Mouse (Mus musculus) forebrain, embryonic 11.5 days (tissue): ENCODE measurements around the gene Lgsn. TPM values are rescaled to one million over a fixed set of nuclear protein-coding genes. Genes with fewer than 3 reads are reported as not detected.

Experiments used
- ATAC-seq: fragments of 200-750 bp; cut with Nextera tagmentation; replicated peaks from 2 replicates; pipeline ENCODE4 v1.8.0; 2017; ENCODE audit warnings: moderate TSS enrichment; ENCODE audit not compliant: low FRiP score
- DNase-seq: peaks from one replicate; pipeline ENCODE4 v3.0.0-alpha.2; 2017; ENCODE audit warnings: low spot score
- H3K27ac ChIP-seq: fragments of 300-500 bp; sonication (generic); 2 replicates; pipeline ENCODE4 v1.5.1; 2014; ENCODE audit warnings: low read depth, low read length
- H3K27me3 ChIP-seq: fragments of 300-500 bp; sonication (generic); 2 replicates; pipeline ENCODE4 v1.6.1; 2014; ENCODE audit warnings: mild to moderate bottlenecking, low read length, mixed read lengths; ENCODE audit not compliant: control insufficient read depth, insufficient read depth
- H3K36me3 ChIP-seq: fragments of 300-500 bp; sonication (generic); 2 replicates; pipeline ENCODE4 v1.6.1; 2014; ENCODE audit warnings: mild to moderate bottlenecking, low read length, moderate library complexity, mixed read lengths; ENCODE audit not compliant: control insufficient read depth, insufficient read depth
- H3K4me1 ChIP-seq: fragments of 300-500 bp; sonication (generic); replicated peaks from 2 replicates; pipeline ENCODE4 v1.6.1; 2014; ENCODE audit warnings: low read length, mixed read lengths; ENCODE audit not compliant: control insufficient read depth, insufficient read depth
- H3K4me2 ChIP-seq: fragments of 300-500 bp; sonication (generic); 2 replicates; pipeline ENCODE4 v1.6.1; 2014; ENCODE audit warnings: low read depth, mild to moderate bottlenecking, low read length, moderate library complexity, mixed read lengths; ENCODE audit not compliant: severe bottlenecking
- H3K4me3 ChIP-seq: fragments of 300-500 bp; sonication (generic); 2 replicates; pipeline ENCODE4 v1.5.1; 2014; ENCODE audit warnings: low read depth, low read length
- H3K9ac ChIP-seq: fragments of 300-500 bp; sonication (generic); 2 replicates; pipeline ENCODE4 v1.6.1; 2014; ENCODE audit warnings: low read length
- H3K9me3 ChIP-seq: fragments of 300-500 bp; sonication (generic); 2 replicates; pipeline ENCODE4 v1.6.1; 2016; ENCODE audit warnings: low read length, mixed read lengths; ENCODE audit not compliant: control insufficient read depth
- WGBS: fragments of 180-500 bp; shearing (Covaris S2); extraction: QIAGEN DNeasy Blood & Tissue Kit; methylation state at CpG from one replicate; pipeline ENCODE4 v1.1.7; 2014; 5-methylcytosine and 5-hydroxymethylcytosine counted together
- polyA plus RNA-seq: library from polyadenylated mRNA; unstranded; fragments of >200 nt; fragmentation: Nextera tagmentation; extraction: Ambion mirVana; gene quantifications from 2 replicates; pipeline ENCODE4 v1.2.1, GENCODE M21; 2014

The Lgsn gene
- not detected in 2 replicates for polyA plus RNA-seq

DNA sequence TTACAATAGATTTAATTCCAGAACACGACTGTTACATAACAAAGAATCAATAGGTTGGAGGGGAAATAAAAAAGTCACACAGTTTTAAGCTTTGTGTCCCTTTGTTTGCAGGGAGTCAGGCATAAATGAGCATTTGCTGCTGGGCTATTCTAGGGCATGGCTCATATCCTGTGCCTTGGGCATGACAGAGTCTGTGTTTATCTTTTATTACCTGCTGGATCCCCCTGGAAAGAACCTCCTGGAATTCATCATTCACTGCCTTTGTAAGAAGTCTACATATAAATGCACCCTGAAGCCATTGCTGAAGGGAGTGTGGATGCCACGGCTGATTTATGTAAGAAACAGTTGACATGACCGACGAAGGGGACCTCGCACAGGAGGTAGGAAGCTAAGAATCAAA, at the start of gene Lgsn:
Gene Lgsn, plus strand, starts transcription at position 301 of the 400 bp plus-strand sequence.
- H3K27me3 ChIP-seq = no peaks in the 10 kb centered on the region
- DNase-seq (no peak), ATAC-seq (no peak)
- H3K4me1 ChIP-seq = no peaks in the 10 kb centered on the region
- no peaks in the 10 kb centered on the region for H3K9me3 ChIP-seq
- H3K9ac ChIP-seq = no peak within 1 kb of the TSS
- H3K27ac ChIP-seq = no peak within 1 kb of the TSS
- 74% methylated on average over 5 of the region's 5 CpGs for WGBS
- H3K4me2 ChIP-seq = no peak within 1 kb of the TSS
- no peak within 1 kb of the TSS for H3K4me3 ChIP-seq
- no peaks in the 10 kb centered on the region for H3K36me3 ChIP-seq

DNA sequence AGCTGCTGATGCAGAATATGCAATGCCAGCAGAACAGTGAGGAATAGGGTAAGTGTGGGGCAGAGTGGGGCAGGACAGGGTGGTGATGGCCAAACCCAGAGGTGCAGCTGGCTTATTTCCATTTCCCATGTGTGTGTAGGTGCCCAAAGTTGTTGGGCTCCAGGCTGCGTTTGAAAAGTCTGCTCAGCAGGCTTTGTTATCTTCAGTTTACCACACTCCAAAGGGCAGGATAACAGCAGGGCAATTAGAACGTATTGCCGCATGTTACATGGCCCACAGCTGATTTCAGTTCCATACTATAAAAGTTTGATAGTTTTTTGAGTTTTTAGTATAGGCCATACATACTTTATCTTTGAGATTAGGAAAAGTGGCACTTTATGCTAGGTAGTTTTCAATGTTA, 37.8 kb upstream of the Lgsn start:
- WGBS = 77% methylated on average over 3 of the region's 3 CpGs
- Histone ChIP-seq H3K4me1 (no peaks in the 10 kb centered on the region), H3K9ac (no peak overlapping the region), H3K4me3 (no peak overlapping the region), H3K4me2 (no peak overlapping the region), H3K36me3 (no peaks in the 10 kb centered on the region), H3K27me3 (no peaks in the 10 kb centered on the region), H3K27ac (no peak overlapping the region), H3K9me3 (no peaks in the 10 kb centered on the region)
- DNase-seq (no peak), ATAC-seq (no peak)

DNA sequence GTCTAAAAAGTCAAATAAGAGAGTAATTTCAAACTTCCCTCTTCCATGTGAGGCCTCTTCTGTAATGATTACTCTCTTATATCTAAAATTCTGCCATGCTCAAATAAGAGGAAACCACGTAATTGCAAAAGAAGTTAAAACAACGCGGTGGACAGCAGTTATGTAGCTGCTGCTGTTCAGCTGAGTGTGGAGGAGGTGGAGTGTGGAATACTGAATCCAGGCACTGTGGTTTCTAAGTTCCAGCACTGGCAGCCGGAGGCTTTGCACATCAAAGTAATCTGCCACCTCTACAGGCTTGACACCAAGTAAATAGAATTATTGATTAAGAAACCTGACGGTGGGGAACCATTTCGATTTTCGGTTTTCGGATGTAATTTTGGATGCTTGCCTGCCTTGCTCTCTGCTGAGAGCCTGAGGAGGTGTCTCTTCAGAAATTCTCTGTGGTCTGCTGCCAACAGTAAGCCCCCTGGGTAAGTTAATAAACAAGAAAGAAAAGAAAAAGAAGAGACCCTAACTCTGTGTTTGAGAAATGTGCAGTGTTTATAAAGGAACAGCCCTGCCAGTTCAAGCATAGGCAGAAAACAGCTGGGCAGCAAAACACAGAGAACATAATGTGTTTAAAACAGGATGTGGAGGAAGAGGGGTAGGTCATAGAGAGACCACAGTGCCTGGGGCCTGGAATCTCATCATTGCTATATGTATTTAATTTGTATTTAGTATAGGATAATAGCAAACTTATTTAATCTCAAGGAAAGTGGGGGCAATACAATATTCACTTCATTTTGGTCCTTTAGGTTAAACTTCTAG, 33.7 kb upstream of the Lgsn start:
- DNase-seq = no peak
- H3K4me3 ChIP-seq = no peak overlapping the region
- no peak overlapping the region for H3K4me2 ChIP-seq
- H3K36me3 ChIP-seq = no peaks in the 10 kb centered on the region
- no peaks in the 10 kb centered on the region for H3K4me1 ChIP-seq
- ATAC-seq = no peak
- 78% methylated on average over 8 of the region's 8 CpGs for WGBS
- no peaks in the 10 kb centered on the region for H3K9me3 ChIP-seq
- H3K9ac ChIP-seq = no peak overlapping the region
- no peak overlapping the region for H3K27ac ChIP-seq
- H3K27me3 ChIP-seq = no peaks in the 10 kb centered on the region

DNA sequence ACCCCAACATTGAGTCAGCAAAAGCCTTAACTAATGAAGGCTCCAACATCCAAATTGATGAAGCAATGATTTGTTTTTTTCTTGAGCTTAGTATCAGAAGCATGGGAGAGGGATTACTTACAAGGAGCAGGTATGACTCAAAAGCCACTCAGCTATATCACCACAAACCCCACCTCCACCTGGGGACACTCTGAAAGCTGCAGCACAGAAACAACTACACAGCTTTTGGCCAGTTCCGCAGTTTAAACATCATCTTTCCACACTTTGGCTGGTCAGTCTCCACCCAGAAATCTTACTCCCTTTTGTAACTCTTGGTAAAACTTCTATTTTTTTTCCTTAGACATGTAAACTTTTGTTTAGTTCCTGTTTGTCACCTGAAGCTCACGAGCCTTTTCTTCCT, 32.6 kb upstream of the Lgsn start:
- ATAC-seq (no peak), DNase-seq (no peak)
- Histone ChIP-seq H3K4me2 (no peak overlapping the region), H3K27ac (no peak overlapping the region), H3K36me3 (no peaks in the 10 kb centered on the region), H3K9ac (no peak overlapping the region), H3K4me3 (no peak overlapping the region), H3K4me1 (no peaks in the 10 kb centered on the region), H3K27me3 (no peaks in the 10 kb centered on the region), H3K9me3 (no peaks in the 10 kb centered on the region)
- 82% methylated on average over 2 of the region's 2 CpGs for WGBS

- WGBS = 58% methylated on average over 6 of the region's 6 CpGs
- Histone ChIP-seq H3K27ac (no peak overlapping the region), H3K36me3 (no peaks in the 10 kb centered on the region), H3K4me3 (no peak overlapping the region), H3K9me3 (no peaks in the 10 kb centered on the region), H3K27me3 (no peaks in the 10 kb centered on the region), H3K4me1 (no peaks in the 10 kb centered on the region), H3K4me2 (no peak overlapping the region), H3K9ac (no peak overlapping the region)
- ATAC-seq (no peak), DNase-seq (no peak)
Observed at GRCm38 (mm10) chr1:31149671-31150070, 26.5 kb upstream of the Lgsn start.

GRCm38 (mm10) chr1:31150546-31150945, 25.7 kb upstream of the Lgsn start:
- Histone ChIP-seq H3K4me2 (no peak overlapping the region), H3K27ac (no peak overlapping the region), H3K36me3 (no peaks in the 10 kb centered on the region), H3K27me3 (no peaks in the 10 kb centered on the region), H3K4me3 (no peak overlapping the region), H3K4me1 (no peaks in the 10 kb centered on the region), H3K9me3 (no peaks in the 10 kb centered on the region), H3K9ac (no peak overlapping the region)
- WGBS = 63% methylated on average over 3 of the region's 3 CpGs
- no peak for DNase-seq
- ATAC-seq = no peak

- ATAC-seq = 0 out of 2 replicates have a peak, but pooled peaks have one; percentile 18
- 66% methylated on average over 2 of the region's 2 CpGs for WGBS
Observed at GRCm38 (mm10) chr1:31152799-31153426, 23.3 kb upstream of the Lgsn start.

GRCm38 (mm10) chr1:31153793-31154349, 22.3 kb upstream of the Lgsn start:
- Histone ChIP-seq H3K4me1 (no peaks in the 10 kb centered on the region), H3K9me3 (no peaks in the 10 kb centered on the region), H3K36me3 (no peaks in the 10 kb centered on the region), H3K27ac (no peak overlapping the region), H3K27me3 (no peaks in the 10 kb centered on the region), H3K9ac (no peak overlapping the region), H3K4me2 (no peak overlapping the region), H3K4me3 (no peak overlapping the region)
- 34% methylated on average over 7 of the region's 7 CpGs for WGBS
- ATAC-seq = peak; percentile 74
- DNase-seq = peak; percentile 57

More at GRCm38 (mm10) chr1:31152799-31153426, 23.3 kb upstream of the Lgsn start:
- Histone ChIP-seq H3K4me1 (no peaks in the 10 kb centered on the region), H3K36me3 (no peaks in the 10 kb centered on the region), H3K27ac (no peak overlapping the region), H3K4me3 (no peak overlapping the region), H3K9ac (no peak overlapping the region), H3K9me3 (no peaks in the 10 kb centered on the region), H3K27me3 (no peaks in the 10 kb centered on the region), H3K4me2 (no peak overlapping the region)
- DNase-seq = no peak
